Mouse (Mus musculus) stomach, embryonic 16.5 days (tissue): ENCODE results near the gene Tesc. TPM values are rescaled to one million over a fixed set of nuclear protein-coding genes. Genes with fewer than 3 reads are reported as not detected.

ENCODE experiments used
- ATAC-seq: fragments of 200-750 bp; cut with Nextera tagmentation; 2 replicates; pipeline ENCODE4 v1.8.0; 2017; ENCODE audit warnings: moderate number of reproducible peaks, moderate TSS enrichment; ENCODE audit not compliant: insufficient read depth, low FRiP score
- H3K27ac ChIP-seq: fragments of 300-500 bp; sonication (generic); 2 replicates; pipeline ENCODE4 v1.5.1; 2014; ENCODE audit warnings: low read length
- H3K27me3 ChIP-seq: fragments of 300-500 bp; sonication (generic); 2 replicates; pipeline ENCODE4 v1.6.1; 2014; ENCODE audit warnings: low read length, control low read depth, mixed read lengths; ENCODE audit not compliant: control insufficient read depth, insufficient read depth
- H3K36me3 ChIP-seq: fragments of 300-500 bp; sonication (generic); 2 replicates; pipeline ENCODE4 v1.6.1; 2014; ENCODE audit warnings: low read length; ENCODE audit not compliant: control insufficient read depth, insufficient read depth
- H3K4me1 ChIP-seq: fragments of 300-500 bp; sonication (generic); 2 replicates; pipeline ENCODE4 v1.6.1; 2014; ENCODE audit warnings: low read length, control low read depth, mixed read lengths; ENCODE audit not compliant: control insufficient read depth, insufficient read depth
- H3K4me2 ChIP-seq: fragments of 300-500 bp; sonication (generic); 2 replicates; pipeline ENCODE4 v1.6.1; 2014; ENCODE audit warnings: low read depth, low read length, mixed read lengths
- H3K4me3 ChIP-seq: fragments of 300-500 bp; sonication (generic); replicated peaks from 2 replicates; pipeline ENCODE4 v1.5.1; 2014; ENCODE audit warnings: mild to moderate bottlenecking, low read length
- H3K9ac ChIP-seq: fragments of 300-500 bp; sonication (generic); 2 replicates; pipeline ENCODE4 v1.6.1; 2014; ENCODE audit warnings: low read length
- H3K9me3 ChIP-seq: fragments of 300-500 bp; sonication (generic); replicated peaks from 2 replicates; pipeline ENCODE4 v1.6.1; 2016; ENCODE audit warnings: low read length, control low read depth; ENCODE audit not compliant: control insufficient read depth
- WGBS: fragments of 180-500 bp; shearing (Covaris S2); extraction: QIAGEN DNeasy Blood & Tissue Kit; methylation state at CpG from one replicate; pipeline ENCODE4 v1.1.7; 2014; 5-methylcytosine and 5-hydroxymethylcytosine counted together
- polyA plus RNA-seq: library from polyadenylated mRNA; unstranded; fragments of >200 nt; fragmentation: Nextera tagmentation; extraction: Ambion mirVana; gene quantifications from 2 replicates; pipeline ENCODE4 v1.2.1, GENCODE M21; 2015

Tesc gene
- polyA plus RNA-seq, 1 experiment from 2014 or later = 26.1 TPM

DNA sequence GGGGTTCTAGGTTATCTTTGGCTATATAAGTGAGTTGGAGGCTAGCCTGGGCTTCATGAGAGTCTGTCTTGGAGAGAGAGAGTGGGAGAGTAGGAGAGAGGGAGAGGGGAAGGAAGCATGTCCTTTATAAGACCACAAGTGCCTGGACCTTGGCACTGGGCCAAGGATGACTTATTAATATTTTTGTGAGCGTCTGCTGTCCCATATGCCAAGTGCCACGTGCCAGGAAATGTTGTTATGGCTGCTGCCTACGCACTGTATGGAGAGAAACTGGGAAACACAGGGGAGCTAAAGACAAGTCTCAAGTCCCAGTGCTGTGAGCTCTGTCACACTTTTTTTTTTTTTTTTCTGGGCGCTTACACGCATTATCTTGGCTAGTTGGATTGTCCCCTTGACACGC is 15.1 kb downstream of the Tesc start:
- no peaks in the 10 kb centered on the region for H3K9me3 ChIP-seq
- WGBS = 78% methylated on average over 6 of the region's 6 CpGs
- no peak overlapping the region for H3K4me3 ChIP-seq
- H3K36me3 ChIP-seq = no peaks in the 10 kb centered on the region
- H3K4me1 ChIP-seq = no peaks in the 10 kb centered on the region
- no peaks in the 10 kb centered on the region for H3K27me3 ChIP-seq
- no peak for ATAC-seq
- H3K4me2 ChIP-seq = no peak overlapping the region
- H3K27ac ChIP-seq = no peak overlapping the region
- H3K9ac ChIP-seq = no peak overlapping the region

DNA sequence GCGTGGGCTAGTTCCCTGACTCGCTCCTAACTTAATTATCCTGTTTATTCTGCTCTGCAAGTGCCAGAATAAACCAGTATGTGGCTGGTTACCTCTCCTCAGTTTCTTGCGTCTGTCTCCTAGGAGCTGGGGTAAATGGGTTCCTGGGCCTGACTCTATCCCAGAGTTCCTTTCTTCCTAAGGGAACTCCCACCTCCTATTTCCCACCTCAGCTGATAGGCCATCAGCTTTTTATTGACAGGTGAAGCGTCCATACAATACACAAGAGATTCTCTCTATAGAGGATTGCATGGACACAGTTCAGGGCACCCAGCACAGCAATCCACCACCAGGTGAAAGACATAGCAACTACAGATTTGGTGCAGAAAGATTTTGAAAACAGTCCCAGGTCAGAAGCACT is 16.2 kb downstream of the Tesc start:
- ATAC-seq = no peak
- Histone ChIP-seq H3K4me3 (no peak overlapping the region), H3K9me3 (no peaks in the 10 kb centered on the region), H3K4me2 (no peak overlapping the region), H3K27me3 (no peaks in the 10 kb centered on the region), H3K4me1 (no peaks in the 10 kb centered on the region), H3K9ac (no peak overlapping the region), H3K27ac (no peak overlapping the region), H3K36me3 (no peaks in the 10 kb centered on the region)
- 84% methylated on average over 4 of the region's 4 CpGs for WGBS

- Histone ChIP-seq H3K36me3 (no peaks in the 10 kb centered on the region), H3K9ac (no peak overlapping the region), H3K4me1 (no peaks in the 10 kb centered on the region), H3K4me2 (no peak overlapping the region), H3K27ac (no peak overlapping the region), H3K27me3 (no peaks in the 10 kb centered on the region), H3K4me3 (no peak overlapping the region), H3K9me3 (no peaks in the 10 kb centered on the region)
- WGBS = 85% methylated on average over 6 of the region's 6 CpGs
- no peak for ATAC-seq
These were observed 17.4 kb downstream of the Tesc start for GRCm38 (mm10) chr5:118044907-118045306.

- no peak overlapping the region for H3K4me3 ChIP-seq
- no peak overlapping the region for H3K27ac ChIP-seq
- WGBS = 85% methylated on average over 9 of the region's 9 CpGs
- H3K9ac ChIP-seq = no peak overlapping the region
- no peak for ATAC-seq
- no peaks in the 10 kb centered on the region for H3K9me3 ChIP-seq
- no peaks in the 10 kb centered on the region for H3K4me1 ChIP-seq
- H3K27me3 ChIP-seq = no peaks in the 10 kb centered on the region
- no peaks in the 10 kb centered on the region for H3K36me3 ChIP-seq
- H3K4me2 ChIP-seq = no peak overlapping the region
These were observed 17.8 kb downstream of the Tesc start for GRCm38 (mm10) chr5:118045385-118045784.

GRCm38 (mm10) chr5:118047091-118047757 is 19.7 kb downstream of the Tesc start:
- Histone ChIP-seq H3K4me3 (no peak overlapping the region), H3K27ac (no peak overlapping the region), H3K9ac (no peak overlapping the region), H3K4me2 (no peak overlapping the region), H3K36me3 (no peaks in the 10 kb centered on the region), H3K27me3 (no peaks in the 10 kb centered on the region), H3K4me1 (no peaks in the 10 kb centered on the region), H3K9me3 (no peaks in the 10 kb centered on the region)
- WGBS = 85% methylated on average over 14 of the region's 14 CpGs
- no peak for ATAC-seq

GRCm38 (mm10) chr5:118048412-118048811 is 20.9 kb downstream of the Tesc start:
- Histone ChIP-seq H3K4me1 (no peaks in the 10 kb centered on the region), H3K27me3 (no peaks in the 10 kb centered on the region), H3K4me3 (no peak overlapping the region), H3K9me3 (no peaks in the 10 kb centered on the region), H3K9ac (no peak overlapping the region), H3K4me2 (no peak overlapping the region), H3K27ac (no peak overlapping the region), H3K36me3 (no peaks in the 10 kb centered on the region)
- ATAC-seq = no peak
- WGBS = 81% methylated on average over 4 of the region's 4 CpGs

DNA sequence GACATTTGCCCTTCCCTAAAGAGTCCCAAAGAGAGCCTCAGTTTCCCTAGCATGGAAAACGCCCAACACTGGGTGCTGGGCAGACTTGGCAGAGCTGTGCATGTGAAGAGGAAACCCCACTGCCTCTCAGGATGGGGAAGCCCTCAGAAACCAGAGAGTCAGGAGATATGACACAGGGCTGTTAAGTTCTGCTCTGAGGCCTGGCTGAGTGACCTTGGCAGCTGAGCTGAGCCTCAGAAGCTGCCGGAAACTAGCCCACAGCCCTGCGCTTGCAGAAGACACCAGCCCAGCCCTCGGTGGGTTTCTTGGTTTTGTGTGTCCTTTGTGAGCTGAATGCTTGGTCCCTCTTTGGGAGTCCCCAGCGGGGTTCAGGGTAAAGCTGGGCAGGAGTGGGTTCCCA is 21.4 kb downstream of the Tesc start:
- H3K4me1 ChIP-seq = no peaks in the 10 kb centered on the region
- no peak overlapping the region for H3K9ac ChIP-seq
- no peak for ATAC-seq
- H3K9me3 ChIP-seq = no peaks in the 10 kb centered on the region
- H3K4me3 ChIP-seq = no peak overlapping the region
- 80% methylated on average over 5 of the region's 5 CpGs for WGBS
- no peak overlapping the region for H3K27ac ChIP-seq
- H3K36me3 ChIP-seq = no peaks in the 10 kb centered on the region
- no peaks in the 10 kb centered on the region for H3K27me3 ChIP-seq
- no peak overlapping the region for H3K4me2 ChIP-seq

- H3K27ac ChIP-seq = no peak overlapping the region
- ATAC-seq = no peak
- WGBS = 77% methylated on average over 4 of the region's 4 CpGs
These were observed 23.2 kb downstream of the Tesc start for GRCm38 (mm10) chr5:118050743-118051142.

DNA sequence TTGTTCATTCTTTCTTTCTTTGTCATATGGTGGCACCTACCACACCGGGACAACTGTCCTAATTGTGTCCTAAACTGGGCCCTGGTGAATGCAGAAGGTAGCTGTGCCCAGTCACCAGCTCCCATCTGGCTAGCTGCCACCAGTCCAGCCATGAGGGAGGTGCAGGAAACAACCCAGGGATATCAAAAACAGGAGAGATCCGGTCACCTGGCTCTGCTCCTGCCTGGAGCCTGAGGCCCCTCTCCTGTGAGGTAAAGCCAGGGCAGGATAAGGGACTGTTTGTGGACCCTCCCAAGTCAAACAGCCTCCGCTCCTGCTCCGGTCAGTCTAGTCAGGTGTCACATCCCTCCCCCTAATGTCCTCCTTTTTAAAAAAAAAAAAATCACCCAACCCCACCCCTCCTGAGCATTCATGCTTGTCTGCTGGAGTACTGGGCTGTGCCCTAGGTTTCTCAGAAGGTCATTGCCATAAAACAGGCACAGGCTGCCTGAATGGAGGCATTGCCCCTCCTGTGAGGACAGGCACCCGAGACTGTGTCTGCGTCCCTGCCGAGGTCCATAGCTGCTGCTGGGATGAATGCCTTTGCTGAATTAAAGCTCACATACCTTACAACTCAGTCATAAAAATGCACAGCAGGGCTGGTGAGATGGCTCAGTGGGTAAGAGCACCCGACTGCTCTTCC is 24.6 kb downstream of the Tesc start:
- no peak overlapping the region for H3K4me3 ChIP-seq
- H3K9ac ChIP-seq = no peak overlapping the region
- H3K27ac ChIP-seq = peak overlapping the region; percentile 69; the same call in 1 of the 2 replicates
- H3K27me3 ChIP-seq = no peaks in the 10 kb centered on the region
- H3K9me3 ChIP-seq = no peaks in the 10 kb centered on the region
- peak; percentile 87 for ATAC-seq
- WGBS = 62% methylated on average over 8 of the region's 8 CpGs
- H3K4me2 ChIP-seq = no peak overlapping the region
- H3K4me1 ChIP-seq = no peaks in the 10 kb centered on the region
- no peaks in the 10 kb centered on the region for H3K36me3 ChIP-seq

More at GRCm38 (mm10) chr5:118050743-118051142, 23.2 kb downstream of the Tesc start:
- Histone ChIP-seq H3K4me2 (no peak overlapping the region), H3K36me3 (no peaks in the 10 kb centered on the region), H3K9me3 (no peaks in the 10 kb centered on the region), H3K27me3 (no peaks in the 10 kb centered on the region), H3K4me3 (no peak overlapping the region), H3K4me1 (no peaks in the 10 kb centered on the region), H3K9ac (no peak overlapping the region)
